Mouse (Mus musculus) gastrocnemius, postnatal 14 days (tissue): ENCODE measurements at regions not wholly inside any gene's neighbourhood (a gene's known extent, or its start where the extent isn't known, plus 50 kb on each side); places are given as distances from the start of the nearest gene placed in this dataset.

Experiments used
- DNase-seq: peaks from one replicate; pipeline ENCODE4 v3.0.0; 2021; ENCODE audit warnings: mixed read lengths
- intact Hi-C: fragments of 180-260 bp; cut with DNase I; formaldehyde crosslinking; loops from one replicate; pipeline ENCODE4 v1.15.1; 2025; ENCODE audit warnings: low total_unique reads

GRCm38 (mm10) chr3:42587296-42587932 lies 845.0 kb downstream of the D3Ertd751e start:
- no peak for DNase-seq
- intact Hi-C loops, result no loop called here

GRCm38 (mm10) chr3:42589516-42589915 lies 847.1 kb downstream of the D3Ertd751e start:
- intact Hi-C loops, result no loop called here
- no peak for DNase-seq

- DNase-seq, result no peak
Observed at GRCm38 (mm10) chr3:42590126-42590525, 847.7 kb downstream of the D3Ertd751e start.

DNA sequence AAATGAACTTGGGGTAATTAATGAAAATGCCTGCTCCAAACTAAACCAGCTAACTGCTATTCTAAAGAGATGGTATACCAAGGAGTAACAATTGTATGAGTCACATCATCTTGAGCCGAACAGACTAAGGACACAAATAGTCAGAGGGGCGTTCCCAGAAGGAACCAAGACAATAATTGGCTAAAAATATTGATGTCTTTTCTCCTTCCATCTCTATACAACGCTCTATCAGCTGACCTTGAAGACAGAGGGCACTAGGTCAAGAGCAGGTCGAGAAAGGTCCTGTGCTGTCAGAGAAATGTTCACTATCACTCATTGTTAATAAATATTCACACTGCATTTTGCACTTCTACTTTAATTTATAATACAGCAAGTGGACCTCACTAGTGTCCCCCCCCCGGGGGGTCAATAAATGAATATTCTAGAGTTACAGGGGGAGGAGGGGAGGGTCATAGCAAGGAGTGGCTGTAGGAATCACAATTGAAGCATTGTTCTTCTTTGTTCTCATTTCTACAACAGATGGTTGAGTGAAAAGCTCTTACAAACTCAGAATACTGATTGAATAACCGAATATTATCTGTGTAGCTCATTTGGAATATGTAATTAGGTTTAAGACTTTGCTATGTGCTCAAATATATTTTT lies 851.5 kb downstream of the D3Ertd751e start:
- DNase-seq, result no peak
- intact Hi-C loops, result no loop called here

More at GRCm38 (mm10) chr3:42590126-42590525, 847.7 kb downstream of the D3Ertd751e start:
- intact Hi-C loops, result no loop called here

DNA sequence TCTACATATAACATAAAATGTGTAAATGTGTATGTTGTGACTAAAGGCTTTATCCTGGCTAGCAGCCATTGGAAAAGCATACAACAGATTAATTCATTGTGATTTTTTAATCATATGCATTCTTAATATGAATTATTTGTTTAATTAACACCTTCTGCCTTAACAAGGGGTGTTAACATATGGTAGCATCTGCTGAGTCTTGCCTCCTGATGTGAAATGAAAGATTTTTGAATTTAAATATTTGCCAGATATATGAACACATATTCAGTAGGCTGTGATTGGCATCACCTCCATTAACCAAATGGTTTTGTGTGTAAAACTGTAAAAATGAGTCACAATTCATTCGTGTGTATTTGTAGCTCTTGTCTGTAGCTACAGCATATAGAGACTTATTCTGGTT lies 854.3 kb downstream of the D3Ertd751e start:
- intact Hi-C loops, result no loop called here
- no peak for DNase-seq
